Mouse (Mus musculus): ENCODE measurements around the gene Sycn. TPM values are rescaled to one million over a fixed set of nuclear protein-coding genes. Genes with fewer than 3 reads are reported as not detected.

Gene Sycn
- total RNA-seq, 4 experiments from 2014 or later = not detected

DNA sequence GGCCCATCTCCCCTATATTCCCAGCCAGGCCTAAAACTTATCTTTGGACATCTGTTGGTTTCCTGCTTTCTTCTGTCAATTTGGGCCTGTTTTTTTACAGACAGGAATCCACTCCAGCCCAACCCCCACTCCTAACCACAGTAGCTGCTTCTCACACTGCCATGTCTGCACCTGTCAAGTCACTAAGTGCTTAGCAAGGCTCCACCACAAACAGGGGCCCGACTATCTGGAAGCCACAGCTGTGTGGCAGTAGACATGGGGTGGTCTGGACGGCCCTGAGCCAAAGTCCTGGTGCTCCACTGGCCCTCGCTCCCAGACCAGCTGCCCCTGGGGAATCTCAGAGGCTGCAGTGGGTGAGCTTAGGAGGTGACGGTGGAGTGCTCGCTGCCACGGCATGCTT is 17.0 kb downstream of the Sycn start:
- DNase-seq (ENCODE audit: low spot score in 2 of 2) = no peak

DNA sequence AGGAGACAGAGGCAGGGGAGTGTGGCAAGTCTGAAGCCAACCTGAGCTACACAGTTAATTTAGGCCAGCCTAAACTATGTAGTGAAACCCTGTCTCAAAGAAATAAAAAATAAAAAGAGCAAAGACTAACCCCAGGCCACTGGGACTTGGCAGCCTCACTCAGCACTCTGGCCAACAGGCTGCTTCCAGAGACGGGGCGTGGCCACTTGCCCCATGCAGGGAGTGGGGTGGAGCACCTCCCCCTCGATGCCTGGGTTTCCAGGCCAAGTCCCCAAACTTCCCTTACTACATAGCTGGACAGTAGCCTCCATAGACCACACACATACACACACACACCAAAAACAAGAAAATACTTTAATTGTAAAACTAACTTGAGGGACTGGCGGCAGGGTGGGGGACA is 17.8 kb downstream of the Sycn start:
- no peak for DNase-seq (ENCODE audit: low spot score in 2 of 2)

DNA sequence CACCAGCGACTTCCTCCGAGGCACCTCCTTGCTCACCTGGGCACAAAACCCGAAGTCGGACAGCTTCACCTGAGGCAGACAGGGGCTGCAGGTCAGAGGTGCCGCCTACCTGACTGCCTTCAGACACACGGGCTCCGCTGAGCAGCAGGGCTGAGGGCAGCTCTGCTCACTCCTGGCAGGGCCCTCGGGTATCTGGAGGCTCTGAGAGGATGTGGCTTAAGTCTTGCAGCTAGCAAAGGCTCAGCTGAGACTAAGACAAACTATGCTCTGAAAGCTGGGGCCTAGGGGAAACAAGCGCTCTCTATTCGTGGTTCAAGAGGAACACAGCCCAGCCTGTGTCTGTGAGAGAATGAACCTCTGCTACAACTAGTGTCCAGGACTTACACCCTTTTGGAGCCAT is 20.2 kb downstream of the Sycn start:
- DNase-seq (ENCODE audit: low spot score in 2 of 2) = no peak

DNA sequence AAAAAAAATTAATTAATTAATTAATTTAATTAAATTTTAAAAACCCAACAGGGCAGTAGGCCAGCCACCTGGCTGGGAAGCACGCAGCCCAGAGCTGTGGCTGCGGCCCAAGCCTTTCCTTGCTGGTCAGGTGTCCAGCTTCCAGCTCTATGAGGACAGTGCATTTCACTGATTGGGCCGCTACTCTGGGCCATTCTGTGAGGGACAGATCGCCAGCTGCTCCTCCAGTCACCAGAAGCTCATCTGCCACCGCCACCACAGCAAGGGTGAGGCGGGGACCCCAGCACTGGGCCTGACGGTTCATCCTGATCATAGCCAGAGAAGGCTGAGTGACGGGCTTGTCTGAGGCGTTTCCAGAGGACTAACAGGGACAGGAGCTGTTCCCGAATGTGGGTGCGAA is 21.3 kb downstream of the Sycn start:
- no peak for DNase-seq (ENCODE audit: low spot score in 2 of 2)

DNA sequence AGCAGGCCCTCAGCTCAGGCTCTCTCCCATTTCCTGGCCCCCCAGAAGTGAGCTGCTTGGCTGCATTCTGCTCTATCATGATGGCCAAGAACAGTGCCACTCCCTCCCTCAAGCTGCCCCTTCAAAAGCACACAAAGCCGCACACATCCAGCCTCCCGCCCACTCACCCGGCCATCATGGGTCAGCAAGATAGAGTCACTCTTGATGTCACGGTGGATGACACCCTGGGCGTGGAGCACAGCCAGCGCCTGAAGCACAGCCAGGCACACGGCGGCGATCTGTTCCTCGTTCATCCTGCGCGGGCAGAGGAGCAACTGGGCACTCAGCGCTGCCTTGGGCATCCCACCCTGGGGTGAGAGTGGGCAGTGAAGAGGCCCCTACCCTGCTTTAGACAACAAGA is 21.7 kb downstream of the Sycn start:
- no peak for DNase-seq (ENCODE audit: low spot score in 2 of 2)

DNA sequence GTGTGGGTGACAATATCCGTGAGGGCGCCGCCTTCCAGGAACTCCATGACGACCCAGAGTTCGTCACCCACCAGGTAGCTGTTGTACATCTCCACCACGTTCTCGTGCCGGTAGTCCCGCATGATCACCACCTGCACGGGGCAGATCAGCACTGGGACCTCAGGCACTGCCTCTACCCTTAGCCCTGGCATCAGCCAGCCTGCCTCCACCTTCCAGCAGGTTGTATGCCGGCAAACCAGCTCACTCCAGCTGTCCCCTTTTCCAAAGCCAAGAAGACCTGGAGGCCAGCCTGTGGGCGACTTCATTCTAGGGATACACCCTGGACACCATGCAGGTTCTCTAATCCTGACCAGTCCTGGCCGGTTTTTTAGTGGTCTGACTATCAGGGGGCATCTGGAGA is 22.3 kb downstream of the Sycn start:
- DNase-seq (ENCODE audit: low spot score in 2 of 2) = no peak

DNA sequence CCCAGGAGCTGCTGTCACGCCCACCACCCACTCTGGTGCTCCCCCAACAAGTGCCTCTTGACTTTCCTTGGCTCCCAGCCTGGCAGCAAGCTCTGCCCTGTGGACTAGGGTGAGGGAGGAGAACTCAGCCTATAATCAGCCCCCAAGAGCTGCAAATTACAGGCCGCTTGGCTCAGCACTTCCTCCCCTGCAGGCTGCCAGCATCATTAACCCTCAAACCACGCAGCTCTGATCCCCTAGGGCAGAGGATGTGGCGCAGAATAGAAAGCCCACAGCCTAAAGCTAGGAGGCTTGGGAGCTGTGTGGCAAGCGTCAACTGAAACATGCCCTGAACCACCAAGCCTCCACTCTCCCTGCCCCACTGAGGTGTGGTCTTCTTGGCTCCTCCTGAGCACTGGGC is 24.7 kb downstream of the Sycn start:
- DNase-seq (ENCODE audit: low spot score in 2 of 2) = no peak

DNA sequence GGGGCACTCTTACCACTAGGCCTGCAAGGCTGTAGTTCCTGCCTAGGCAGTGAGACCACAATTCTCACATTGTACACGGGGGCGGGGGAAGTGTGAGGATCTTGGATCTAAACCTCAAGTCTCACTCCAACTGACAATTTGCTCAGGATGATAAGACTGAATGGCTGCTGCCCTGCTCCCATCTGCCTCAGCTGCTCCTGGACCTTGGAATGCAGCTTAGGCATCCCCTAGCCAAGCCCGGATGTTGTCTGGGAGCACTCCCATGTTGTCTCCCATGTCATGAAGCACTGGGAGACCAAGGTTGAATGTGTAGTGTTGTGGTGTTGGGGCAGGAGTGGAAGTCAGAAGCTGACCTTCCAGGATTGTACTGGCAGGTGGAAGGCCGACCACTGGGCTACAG is 26.9 kb downstream of the Sycn start:
- DNase-seq (ENCODE audit: low spot score in 2 of 2) = no peak

DNA sequence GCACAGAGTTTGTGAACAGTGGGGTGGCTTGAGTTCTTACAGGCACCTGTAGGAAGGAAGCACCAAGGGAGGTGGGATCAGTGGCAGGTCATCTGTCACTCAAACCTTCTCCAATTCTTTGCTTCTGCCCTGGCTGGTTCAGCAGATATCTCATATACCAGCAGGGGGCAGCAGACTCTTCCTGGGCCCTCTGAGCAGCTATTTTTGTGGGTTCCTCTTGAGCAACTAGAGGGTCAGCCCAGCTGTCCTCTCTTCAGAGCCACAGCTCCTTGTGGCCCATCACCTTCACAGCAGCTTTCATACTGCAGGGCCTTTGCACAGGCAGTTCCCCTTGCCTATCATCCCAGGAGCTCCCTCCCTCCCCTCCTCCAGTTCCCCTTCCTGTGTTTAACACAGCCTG is 27.6 kb downstream of the Sycn start:
- DNase-seq (ENCODE audit: low spot score in 2 of 2) = peak; percentile 52 to 76

DNA sequence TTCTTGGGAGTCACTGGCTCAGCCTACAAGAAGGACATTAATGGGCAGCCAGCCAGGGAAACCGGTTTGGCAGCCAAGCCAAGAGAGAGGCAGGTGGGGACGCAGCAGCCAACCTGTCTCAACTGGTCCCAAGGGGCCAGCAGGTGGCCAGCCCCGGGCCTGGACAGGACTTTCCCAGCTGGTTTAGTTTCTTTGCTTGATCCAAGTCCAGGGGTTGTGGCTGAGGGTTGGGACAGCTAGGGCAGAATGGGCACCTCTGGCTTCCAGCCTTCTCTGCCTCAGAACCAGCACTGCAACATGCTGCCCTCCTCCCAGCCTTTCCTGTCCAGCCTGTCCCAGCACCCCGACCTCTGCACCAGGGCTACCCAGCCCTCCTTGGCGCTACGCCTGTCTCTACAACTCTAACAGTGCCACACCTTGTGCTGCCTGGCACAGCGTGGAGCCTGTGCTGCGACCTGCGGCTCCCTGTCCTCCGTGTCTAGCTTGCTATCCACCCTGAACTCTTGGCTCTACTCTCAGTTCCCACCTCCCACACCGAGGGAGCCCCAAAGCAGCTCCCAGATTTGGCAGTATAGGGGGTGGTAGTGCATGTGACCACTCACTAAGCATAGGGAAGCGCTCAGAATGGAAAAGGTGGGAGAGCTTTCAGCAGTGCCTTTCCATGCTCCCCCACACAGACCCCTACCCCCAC is 29.8 kb downstream of the Sycn start:
- DNase-seq (ENCODE audit: low spot score in 2 of 2) = no peak

DNA sequence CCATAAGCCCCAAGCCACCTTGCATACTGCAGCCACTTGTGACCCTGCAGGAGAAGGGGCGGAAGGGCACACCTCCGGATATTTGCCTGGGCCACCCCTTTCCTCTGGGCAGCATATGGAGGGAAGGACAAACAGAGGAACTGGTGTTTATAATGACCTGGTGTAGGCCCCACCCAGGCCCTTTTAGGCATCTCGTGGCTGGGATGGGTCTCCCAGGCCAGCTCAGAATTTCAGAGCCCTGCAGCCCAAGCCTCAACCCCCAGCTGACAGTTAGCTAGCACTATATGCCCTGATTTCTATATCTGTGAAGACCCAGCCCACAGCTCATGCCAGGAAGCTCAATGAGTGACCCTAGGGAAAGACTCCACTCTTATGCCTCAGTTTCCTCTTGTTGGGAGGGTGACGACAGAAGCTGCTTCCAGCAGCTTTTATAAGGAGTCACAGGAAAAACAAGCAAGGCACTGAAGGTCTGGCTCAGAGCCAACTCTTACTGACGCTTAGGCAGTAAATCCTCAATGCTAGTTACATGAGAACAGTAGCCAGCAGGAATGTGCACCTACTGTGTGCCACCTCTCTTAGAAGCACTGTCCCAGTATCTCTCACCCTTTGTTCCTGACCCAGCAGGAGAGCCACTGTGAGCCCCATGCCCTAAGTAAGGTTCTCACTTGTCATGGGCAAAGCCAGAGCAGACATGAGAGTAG is 30.4 kb downstream of the Sycn start:
- no peak for DNase-seq (ENCODE audit: low spot score in 2 of 2)

DNA sequence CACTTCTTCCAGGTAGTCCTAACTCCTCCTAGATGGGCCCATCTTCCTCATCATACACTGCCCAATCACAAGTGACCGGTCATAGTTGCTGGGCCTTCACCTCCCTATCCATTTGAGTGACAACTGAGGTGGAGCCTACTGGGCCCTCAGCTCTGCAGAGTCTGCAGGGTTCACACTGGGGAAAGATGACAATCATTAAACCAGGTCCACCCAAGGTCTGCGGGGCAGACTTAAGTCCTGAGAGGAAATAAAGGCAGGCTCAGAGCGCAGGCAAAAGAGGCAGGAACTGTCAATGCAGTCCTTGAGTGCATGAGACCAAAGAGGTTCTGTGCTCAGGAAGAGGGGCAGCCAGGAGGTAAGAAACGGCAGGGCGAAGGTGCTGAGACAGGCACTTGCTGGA is 32.0 kb downstream of the Sycn start:
- no peak for DNase-seq (ENCODE audit: low spot score in 2 of 2)

DNA sequence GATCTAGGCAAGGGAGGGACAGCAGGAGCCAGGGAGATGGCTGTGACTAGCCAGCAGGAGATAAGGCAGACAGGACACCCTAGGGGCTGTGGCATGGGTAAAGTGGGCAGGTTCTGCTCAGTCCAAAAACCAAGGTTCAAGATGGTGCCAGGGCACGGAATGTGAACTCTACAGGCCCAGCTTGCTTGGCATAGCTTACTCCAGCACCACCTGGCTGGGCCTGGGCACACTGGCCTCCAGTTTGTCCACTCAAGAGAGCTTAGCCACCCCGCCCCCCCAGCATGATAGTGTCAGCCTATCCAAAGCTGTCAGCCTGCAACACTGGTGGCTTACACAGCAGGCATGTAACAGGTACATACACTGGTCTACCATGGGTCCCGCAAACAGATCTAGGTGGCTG is 32.6 kb downstream of the Sycn start:
- no peak for DNase-seq (ENCODE audit: low spot score in 2 of 2)

DNA sequence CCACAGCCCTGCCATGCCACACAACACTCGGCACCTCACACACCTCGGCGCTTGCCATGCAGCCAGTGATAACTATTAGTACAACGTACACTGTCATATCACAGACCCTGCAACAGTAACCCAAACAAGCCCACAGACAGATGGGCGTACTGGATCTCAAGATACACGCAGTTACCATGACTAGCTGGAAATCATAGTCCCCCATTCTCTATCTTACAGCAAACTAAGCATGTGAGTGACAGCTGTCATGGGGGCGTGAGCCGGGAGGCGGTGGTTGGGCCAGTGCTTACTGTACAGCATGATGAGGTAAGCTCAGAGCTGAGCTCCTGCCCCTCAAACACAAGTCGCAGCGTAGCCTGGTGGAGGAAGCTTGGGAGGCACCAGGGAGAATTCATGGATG is 34.9 kb downstream of the Sycn start:
- peak; percentile 73 to 76 for DNase-seq (ENCODE audit: low spot score in 2 of 2)

DNA sequence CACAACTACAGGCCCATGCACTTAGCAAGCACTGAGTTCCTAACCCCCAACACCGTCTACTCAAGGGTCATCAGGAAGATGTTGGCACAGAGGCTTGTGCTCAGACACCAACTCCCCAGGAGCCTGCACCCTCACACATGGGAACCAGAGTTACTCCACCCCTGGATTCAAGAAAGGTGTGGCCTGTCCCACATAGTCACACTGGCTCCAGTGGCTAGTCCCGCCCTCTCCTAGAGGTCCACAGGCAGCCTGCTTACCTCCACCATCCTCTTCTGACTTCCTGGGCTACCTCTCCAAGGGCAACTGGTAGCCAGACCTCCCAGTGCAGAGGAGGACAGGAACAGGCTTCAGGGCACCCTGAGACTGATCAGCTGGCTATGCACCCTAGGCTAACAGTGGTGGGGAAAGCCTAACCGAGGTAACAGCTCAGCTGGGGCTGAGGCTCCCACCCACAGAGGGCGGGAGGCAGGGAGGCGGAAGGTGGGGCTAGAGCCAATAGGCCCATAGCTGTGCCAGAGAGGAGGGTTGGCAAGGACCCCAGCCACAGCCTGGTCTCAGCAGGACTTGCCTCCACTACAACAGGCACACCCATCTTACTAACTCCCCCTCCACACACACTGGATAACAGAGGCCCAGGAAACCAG is 35.7 kb downstream of the Sycn start:
- peak; percentile 60 to 61 for DNase-seq (ENCODE audit: low spot score in 2 of 2)

DNA sequence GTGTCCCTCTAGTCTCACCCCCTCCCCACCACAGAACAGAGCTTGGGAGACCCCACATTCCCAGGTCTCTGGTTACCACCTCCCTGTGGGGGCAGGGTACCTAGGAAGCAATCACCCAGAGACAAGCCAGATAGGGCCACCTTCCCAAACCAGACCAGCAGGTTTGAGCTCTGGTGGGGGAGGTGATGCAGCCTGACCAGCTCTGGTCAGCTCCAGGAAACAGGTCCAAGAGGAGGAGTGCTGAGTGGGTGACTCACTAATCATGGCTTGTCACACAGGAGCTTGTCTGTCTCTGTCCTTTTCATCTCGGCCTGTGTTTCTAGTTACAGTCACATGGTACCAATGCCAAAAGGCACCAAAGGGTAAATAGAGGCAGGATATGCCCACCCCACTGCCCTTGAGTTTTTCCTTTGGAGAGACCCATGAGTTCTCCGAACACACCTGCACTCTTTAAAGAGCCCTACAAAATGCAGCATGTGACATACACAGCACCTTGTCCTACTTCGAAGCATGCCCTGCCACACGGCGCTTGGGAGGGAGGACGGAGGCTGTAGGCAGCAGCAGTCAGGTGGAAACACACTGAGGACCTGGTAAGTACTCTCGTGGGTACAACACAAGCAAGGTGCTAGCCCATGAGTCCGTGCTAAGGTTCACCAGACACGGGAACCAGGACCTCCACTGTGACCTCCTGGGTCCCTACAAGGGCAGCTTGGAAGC is 37.3 kb downstream of the Sycn start:
- no peak for DNase-seq (ENCODE audit: low spot score in 2 of 2)

DNA sequence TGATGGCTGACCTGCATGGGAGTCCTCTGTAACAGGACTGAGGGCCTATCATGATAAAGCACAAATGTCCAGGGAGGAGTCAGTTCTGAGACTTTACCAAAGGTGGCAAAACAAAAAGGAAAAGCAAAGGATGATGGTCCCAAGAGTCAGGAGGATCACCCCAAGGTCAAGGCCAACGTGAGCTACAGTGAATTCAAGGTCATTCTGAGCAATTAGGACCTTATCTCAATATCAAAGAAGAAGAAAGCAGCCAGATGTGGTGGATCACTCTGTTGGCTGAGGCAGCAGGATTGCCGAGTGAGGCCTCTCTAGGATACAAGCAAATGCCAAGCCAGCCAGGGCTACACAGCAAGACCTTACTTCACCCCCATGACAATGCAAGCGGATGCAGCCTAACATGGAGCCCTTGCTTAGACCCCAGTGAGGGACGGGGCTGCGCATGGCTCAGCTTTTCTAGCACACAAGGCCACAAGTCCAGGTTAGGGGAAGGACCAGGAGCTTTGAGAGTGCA is 37.9 kb downstream of the Sycn start:
- DNase-seq (ENCODE audit: low spot score in 2 of 2) = no peak

DNA sequence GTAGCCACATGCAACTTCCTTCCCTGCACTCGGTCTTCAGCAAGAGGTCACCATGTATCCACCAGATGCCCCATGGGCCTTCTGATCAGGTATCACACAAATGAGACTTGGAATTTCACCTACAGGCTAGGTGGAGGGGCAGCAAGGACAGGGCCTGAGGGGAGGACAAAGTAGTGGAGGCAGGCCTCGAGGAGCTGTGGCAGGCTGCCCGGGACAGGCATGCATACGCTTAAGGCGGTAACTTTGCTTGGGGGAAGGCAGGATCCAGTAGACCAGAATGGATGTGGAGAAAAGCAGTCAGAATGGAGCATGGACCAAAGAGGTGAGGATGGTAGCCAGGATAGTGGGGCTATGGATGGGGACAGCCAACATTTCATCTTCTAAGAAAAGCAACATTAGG is 39.1 kb downstream of the Sycn start:
- no peak for DNase-seq (ENCODE audit: low spot score in 2 of 2)

DNA sequence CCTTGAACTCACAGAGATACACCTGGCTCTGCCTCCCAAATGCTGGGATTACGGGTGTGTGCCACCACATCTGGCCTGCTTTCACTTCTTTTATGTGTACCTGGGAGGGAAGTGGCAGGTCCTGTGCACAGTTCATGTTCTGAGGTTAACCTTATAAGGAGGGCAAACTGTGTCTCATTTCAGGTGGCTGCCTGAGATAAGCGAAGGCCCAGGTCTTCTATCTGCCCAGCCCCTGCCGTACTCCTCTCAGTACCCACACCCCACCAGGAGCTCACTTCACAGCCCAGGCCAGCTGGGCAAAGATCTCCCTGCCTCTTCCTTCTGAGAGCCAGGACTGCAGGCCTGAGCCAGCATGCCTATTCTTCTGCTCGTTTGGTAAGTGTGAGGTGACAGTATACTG is 41.0 kb downstream of the Sycn start:
- DNase-seq (ENCODE audit: low spot score in 2 of 2) = no peak

DNA sequence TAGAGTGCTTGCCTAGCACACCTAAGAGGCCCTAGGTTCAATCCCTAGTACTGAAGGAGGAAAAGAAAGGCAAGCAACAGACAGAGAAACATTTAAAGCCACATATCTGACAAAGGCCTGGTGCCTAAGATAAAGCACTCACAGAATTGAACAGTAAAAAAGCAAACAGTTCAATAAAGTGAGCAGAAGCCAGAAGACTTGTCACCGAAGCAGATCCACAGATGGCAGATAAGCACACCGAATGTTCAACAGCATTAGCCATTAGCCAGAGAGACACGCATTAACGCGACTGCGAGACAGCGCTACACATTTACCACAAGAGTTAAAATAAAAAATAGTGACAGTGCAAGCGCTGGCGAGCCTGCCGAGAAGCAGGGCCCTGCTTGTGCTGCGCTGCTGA is 42.2 kb downstream of the Sycn start:
- peak in 1 of 2 experiments; percentile 51 for DNase-seq (ENCODE audit: low spot score in 2 of 2)

DNA sequence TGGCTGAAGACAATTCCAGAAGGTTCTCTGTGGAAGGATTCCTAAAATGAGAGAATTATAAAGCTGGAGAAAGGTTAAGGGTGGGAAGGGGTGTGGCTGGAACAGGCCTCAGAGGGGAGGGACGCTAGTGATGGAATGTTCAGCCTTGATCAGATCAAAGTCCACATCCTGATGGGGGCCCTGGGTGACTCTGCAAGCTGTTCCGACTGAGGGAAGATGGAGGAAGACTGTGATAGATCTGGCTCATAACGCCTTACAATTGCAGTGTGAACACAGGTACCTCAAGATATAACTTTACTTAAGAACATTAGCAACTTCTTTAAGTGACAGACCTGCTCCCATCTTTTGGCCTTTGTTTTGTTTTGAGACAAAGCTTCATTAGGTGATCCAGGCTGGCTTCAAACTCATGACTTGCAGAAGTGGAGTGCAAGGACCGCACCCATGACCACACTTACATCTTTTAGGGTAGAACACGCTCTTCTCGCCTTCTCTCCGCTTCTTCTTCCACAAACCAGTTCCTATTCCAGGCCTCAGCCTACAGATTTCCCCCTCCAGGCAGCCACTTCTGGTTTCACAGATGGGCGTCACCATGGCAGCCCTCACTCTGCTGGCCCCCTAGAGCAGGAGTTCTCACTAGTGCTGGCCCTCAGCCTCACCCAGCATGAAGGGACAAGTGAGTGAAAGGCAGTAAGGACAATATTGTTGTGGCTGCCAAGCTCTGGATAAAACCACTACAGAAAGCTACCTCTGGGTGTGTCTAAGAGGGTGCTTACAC is 43.1 kb downstream of the Sycn start:
- peak in 1 of 2 experiments; percentile 40 for DNase-seq (ENCODE audit: low spot score in 2 of 2)
